Mouse (Mus musculus) intestine, embryonic 14.5 days (tissue): Measurements from ENCODE around the gene Kansl1l. TPM values are rescaled to one million over a fixed set of nuclear protein-coding genes. Genes with fewer than 3 reads are reported as not detected.

ENCODE experiments used
- ATAC-seq: fragments of 200-750 bp; cut with Nextera tagmentation; replicated peaks from 2 replicates; pipeline ENCODE4 v1.8.0; 2017; ENCODE audit warnings: low read depth, moderate number of reproducible peaks, moderate TSS enrichment, moderate library complexity; ENCODE audit not compliant: low FRiP score, low TSS enrichment
- DNase-seq: peaks from one replicate; pipeline ENCODE4 v3.0.0-alpha.2; 2018; ENCODE audit warnings: low spot score
- H3K27ac ChIP-seq: fragments of 300-500 bp; sonication (generic); 2 replicates; pipeline ENCODE4 v1.5.1; 2014; ENCODE audit warnings: low read depth, mild to moderate bottlenecking, control low read depth
- H3K27me3 ChIP-seq: fragments of 300-500 bp; sonication (generic); replicated peaks from 2 replicates; pipeline ENCODE4 v1.6.1; 2014; ENCODE audit warnings: low read length, control low read depth; ENCODE audit not compliant: control insufficient read depth, insufficient read depth
- H3K36me3 ChIP-seq: fragments of 300-500 bp; sonication (generic); 2 replicates; pipeline ENCODE4 v1.6.1; 2014; ENCODE audit warnings: low read length, control low read depth; ENCODE audit not compliant: control insufficient read depth, insufficient read depth
- H3K4me1 ChIP-seq: fragments of 300-500 bp; sonication (generic); replicated peaks from 2 replicates; pipeline ENCODE4 v1.6.1; 2014; ENCODE audit warnings: low read length, control low read depth, mixed read lengths; ENCODE audit not compliant: control insufficient read depth, insufficient read depth
- H3K4me2 ChIP-seq: fragments of 300-500 bp; sonication (generic); 2 replicates; pipeline ENCODE4 v1.6.1; 2014; ENCODE audit warnings: low read length
- H3K4me3 ChIP-seq: fragments of 300-500 bp; sonication (generic); 2 replicates; pipeline ENCODE4 v1.5.1; 2014; ENCODE audit warnings: low read depth, low read length, control low read depth, mixed read lengths
- H3K9ac ChIP-seq: fragments of 300-500 bp; sonication (generic); 2 replicates; pipeline ENCODE4 v1.6.1; 2014; ENCODE audit warnings: mild to moderate bottlenecking, low read length
- H3K9me3 ChIP-seq: fragments of 300-500 bp; sonication (generic); 2 replicates; pipeline ENCODE4 v1.6.1; 2016; ENCODE audit warnings: low read length, control low read depth; ENCODE audit not compliant: control insufficient read depth
- WGBS: fragments of 180-500 bp; shearing (Covaris S2); extraction: QIAGEN DNeasy Blood & Tissue Kit; methylation state at CpG from one replicate; pipeline ENCODE4 v1.1.7; 2014; 5-methylcytosine and 5-hydroxymethylcytosine counted together
- polyA plus RNA-seq: library from polyadenylated mRNA; unstranded; fragments of >200 nt; fragmentation: Nextera tagmentation; extraction: Ambion mirVana; gene quantifications from 2 replicates; pipeline ENCODE4 v1.2.1, GENCODE M21; 2014

Gene Kansl1l
- polyA plus RNA-seq, 1 experiment from 2014 or later = 14.2 TPM

GRCm38 (mm10) chr1:66841938-66842337 is 24.6 kb upstream of the Kansl1l start:
- ATAC-seq (no peak), DNase-seq (no peak)
- H3K4me1 ChIP-seq = peaks cover 3% of the 10 kb centered on the region; the same call in 1 of the 2 replicates
- H3K9ac ChIP-seq = no peak overlapping the region
- H3K36me3 ChIP-seq = peaks cover 37% of the 10 kb centered on the region
- no peaks in the 10 kb centered on the region for H3K9me3 ChIP-seq
- H3K4me3 ChIP-seq = no peak overlapping the region
- H3K4me2 ChIP-seq = no peak overlapping the region
- no peak overlapping the region for H3K27ac ChIP-seq
- no peaks in the 10 kb centered on the region for H3K27me3 ChIP-seq
- 84% methylated on average over 10 of the region's 10 CpGs for WGBS

- DNase-seq (no peak), ATAC-seq (no peak)
- no peak overlapping the region for H3K27ac ChIP-seq
- 83% methylated on average over 6 of the region's 6 CpGs for WGBS
- H3K9me3 ChIP-seq = no peaks in the 10 kb centered on the region
- H3K4me1 ChIP-seq = peaks cover 3% of the 10 kb centered on the region; the same call in 1 of the 2 replicates
- H3K9ac ChIP-seq = no peak overlapping the region
- peaks cover 33% of the 10 kb centered on the region for H3K36me3 ChIP-seq
- H3K4me3 ChIP-seq = no peak overlapping the region
- H3K4me2 ChIP-seq = no peak overlapping the region
- H3K27me3 ChIP-seq = no peaks in the 10 kb centered on the region
Measured at GRCm38 (mm10) chr1:66841510-66841909, 24.1 kb upstream of the Kansl1l start.

GRCm38 (mm10) chr1:66839755-66840438 is 22.5 kb upstream of the Kansl1l start:
- no peak overlapping the region for H3K4me2 ChIP-seq
- H3K27ac ChIP-seq = no peak overlapping the region; the same call in 1 of the 2 replicates
- H3K4me1 ChIP-seq = peaks cover 3% of the 10 kb centered on the region; the same call in 1 of the 2 replicates
- ATAC-seq (no peak), DNase-seq (no peak)
- WGBS = 29% methylated on average over 7 of the region's 7 CpGs
- H3K27me3 ChIP-seq = no peaks in the 10 kb centered on the region
- no peak overlapping the region for H3K4me3 ChIP-seq
- H3K36me3 ChIP-seq = peaks cover 28% of the 10 kb centered on the region
- no peaks in the 10 kb centered on the region for H3K9me3 ChIP-seq
- H3K9ac ChIP-seq = no peak overlapping the region

- no peak for ATAC-seq
- Histone ChIP-seq H3K27me3 (no peaks in the 10 kb centered on the region), H3K27ac (peak overlapping the region; percentile 27; the same call in 1 of the 2 replicates), H3K9ac (no peak overlapping the region), H3K9me3 (no peaks in the 10 kb centered on the region), H3K4me1 (peaks cover 4% of the 10 kb centered on the region; the same call in 1 of the 2 replicates), H3K4me3 (no peak overlapping the region), H3K36me3 (peaks cover 26% of the 10 kb centered on the region), H3K4me2 (no peak overlapping the region)
- no peak for DNase-seq
- WGBS = 36% methylated on average over 1 of the region's 1 CpGs
Measured at GRCm38 (mm10) chr1:66839135-66839534, 21.8 kb upstream of the Kansl1l start.

GRCm38 (mm10) chr1:66838184-66839042 is 21.1 kb upstream of the Kansl1l start:
- peaks cover 10% of the 10 kb centered on the region; the same call in 1 of the 2 replicates for H3K4me1 ChIP-seq
- H3K36me3 ChIP-seq = peaks cover 26% of the 10 kb centered on the region
- H3K4me3 ChIP-seq = no peak overlapping the region
- no peak overlapping the region for H3K9ac ChIP-seq
- no peaks in the 10 kb centered on the region for H3K9me3 ChIP-seq
- no peaks in the 10 kb centered on the region for H3K27me3 ChIP-seq
- DNase-seq = peak; percentile 85
- ATAC-seq = 0 out of 2 replicates have a peak, but pooled peaks have one; percentile 47
- peak overlapping the region; percentile 31 for H3K4me2 ChIP-seq
- WGBS = 46% methylated on average over 16 of the region's 16 CpGs
- H3K27ac ChIP-seq = no peak overlapping the region

GRCm38 (mm10) chr1:66837207-66837606 is 19.8 kb upstream of the Kansl1l start:
- Histone ChIP-seq H3K4me2 (no peak overlapping the region), H3K9ac (no peak overlapping the region), H3K27me3 (no peaks in the 10 kb centered on the region), H3K9me3 (no peaks in the 10 kb centered on the region), H3K27ac (no peak overlapping the region), H3K4me1 (peaks cover 17% of the 10 kb centered on the region; the same call in 1 of the 2 replicates), H3K4me3 (no peak overlapping the region), H3K36me3 (peaks cover 19% of the 10 kb centered on the region)
- no peak for ATAC-seq
- WGBS = 79% methylated on average over 3 of the region's 3 CpGs
- DNase-seq = no peak

GRCm38 (mm10) chr1:66832636-66833165 is 15.3 kb upstream of the Kansl1l start:
- H3K9ac ChIP-seq = no peak overlapping the region
- DNase-seq (no peak), ATAC-seq (no peak)
- no peak overlapping the region for H3K4me3 ChIP-seq
- H3K27me3 ChIP-seq = no peaks in the 10 kb centered on the region
- no peak overlapping the region for H3K27ac ChIP-seq
- H3K9me3 ChIP-seq = no peaks in the 10 kb centered on the region
- no peak overlapping the region for H3K4me2 ChIP-seq
- 77% methylated on average over 7 of the region's 7 CpGs for WGBS
- H3K36me3 ChIP-seq = peaks cover 15% of the 10 kb centered on the region; the same call in 1 of the 2 replicates
- peaks cover 13% of the 10 kb centered on the region; the same call in 1 of the 2 replicates for H3K4me1 ChIP-seq

- DNase-seq (no peak), ATAC-seq (no peak)
- peaks cover 13% of the 10 kb centered on the region; the same call in 1 of the 2 replicates for H3K4me1 ChIP-seq
- H3K36me3 ChIP-seq = peaks cover 15% of the 10 kb centered on the region; the same call in 1 of the 2 replicates
- no peaks in the 10 kb centered on the region for H3K9me3 ChIP-seq
- no peaks in the 10 kb centered on the region for H3K27me3 ChIP-seq
- no peak overlapping the region for H3K4me2 ChIP-seq
- H3K27ac ChIP-seq = no peak overlapping the region
- no peak overlapping the region for H3K9ac ChIP-seq
- WGBS = 63% methylated on average over 9 of the region's 9 CpGs
- H3K4me3 ChIP-seq = no peak overlapping the region
Measured at GRCm38 (mm10) chr1:66831824-66832600, 14.7 kb upstream of the Kansl1l start.
